Mouse (Mus musculus): Measurements from ENCODE around the gene Tmem132c. TPM values are rescaled to one million over a fixed set of nuclear protein-coding genes. Genes with fewer than 3 reads are reported as not detected.

The Tmem132c gene
- polyA plus RNA-seq, 1 experiment from 2014 or later, result not detected

DNA sequence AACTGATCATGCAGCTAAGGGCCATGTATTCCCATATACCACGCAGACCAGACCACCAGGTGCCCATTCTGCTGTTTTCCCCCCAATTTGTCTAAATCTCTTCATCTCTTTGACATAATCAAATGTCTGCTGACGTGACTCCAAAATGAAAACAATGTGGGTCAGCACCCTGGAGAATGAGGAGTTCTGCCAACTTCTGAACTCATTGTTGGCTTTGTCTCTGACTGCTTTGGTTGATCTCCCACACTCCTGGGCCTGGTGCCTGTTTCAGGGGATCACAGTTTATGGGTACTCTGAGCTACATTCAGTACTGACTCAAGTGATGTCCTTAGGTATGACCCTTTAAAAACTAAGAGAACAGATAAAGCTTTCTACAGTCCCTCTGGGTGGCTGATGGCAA, 137.7 kb downstream of the Tmem132c start:
- Histone ChIP-seq H3K36me3 (ENCODE audit: inconsistent target) (no peaks in the 10 kb centered on the region), H3K27ac (no peak overlapping the region), H3K4me3 (ENCODE audit: inconsistent target) (no peak overlapping the region), H3K79me2 (ENCODE audit: inconsistent target) (no peaks in the 10 kb centered on the region)
- 84% methylated on average over 2 of the region's 2 CpGs for WGBS (ENCODE audit: missing documents)

DNA sequence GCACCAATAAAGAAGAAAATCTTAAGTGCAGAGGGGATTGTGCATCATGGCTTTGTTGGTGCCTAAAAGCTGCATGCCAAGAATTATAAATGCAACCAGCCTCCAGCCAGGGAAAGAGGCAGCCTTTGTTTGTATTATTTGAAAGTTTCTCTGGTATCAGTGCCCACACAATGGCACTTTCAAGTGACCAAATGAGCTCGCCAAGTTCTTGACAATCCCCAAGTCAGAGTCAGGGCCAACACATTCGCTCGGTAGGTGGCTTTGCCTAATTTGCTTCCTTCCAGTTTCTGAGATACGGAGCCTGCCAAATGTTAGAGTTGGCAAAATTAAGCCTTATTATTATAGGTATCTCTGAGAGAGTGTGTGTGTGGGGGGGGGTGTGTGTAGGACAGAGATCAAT, 139.6 kb downstream of the Tmem132c start:
- WGBS (ENCODE audit: missing documents), result 90% methylated on average over 4 of the region's 4 CpGs
- no peaks in the 10 kb centered on the region for H3K79me2 ChIP-seq (ENCODE audit: inconsistent target)
- no peak overlapping the region for H3K4me3 ChIP-seq (ENCODE audit: inconsistent target)
- no peaks in the 10 kb centered on the region for H3K36me3 ChIP-seq (ENCODE audit: inconsistent target)
- no peak overlapping the region for H3K27ac ChIP-seq

DNA sequence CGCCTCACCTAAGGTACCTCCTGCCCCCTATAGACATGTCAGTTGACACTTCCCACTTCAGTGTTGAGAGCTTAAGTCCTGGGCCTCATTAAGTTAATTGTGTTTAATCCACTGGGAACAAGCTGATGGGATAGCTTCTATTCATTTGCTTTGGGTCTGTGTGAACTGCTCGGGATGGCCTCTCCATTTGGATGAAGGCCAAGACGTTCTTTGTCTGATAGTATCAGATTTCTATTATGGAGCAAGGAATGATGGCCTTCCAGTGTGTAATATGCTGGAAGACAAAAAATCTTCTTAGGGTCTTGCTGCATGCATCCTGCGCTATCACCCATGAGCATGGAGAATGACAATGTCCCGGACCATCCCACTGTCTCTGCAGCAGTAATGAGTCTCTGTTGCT, 141.0 kb downstream of the Tmem132c start:
- whole genome bisulfite sequencing (ENCODE audit: missing documents), result 92% methylated on average over 5 of the region's 5 CpGs

DNA sequence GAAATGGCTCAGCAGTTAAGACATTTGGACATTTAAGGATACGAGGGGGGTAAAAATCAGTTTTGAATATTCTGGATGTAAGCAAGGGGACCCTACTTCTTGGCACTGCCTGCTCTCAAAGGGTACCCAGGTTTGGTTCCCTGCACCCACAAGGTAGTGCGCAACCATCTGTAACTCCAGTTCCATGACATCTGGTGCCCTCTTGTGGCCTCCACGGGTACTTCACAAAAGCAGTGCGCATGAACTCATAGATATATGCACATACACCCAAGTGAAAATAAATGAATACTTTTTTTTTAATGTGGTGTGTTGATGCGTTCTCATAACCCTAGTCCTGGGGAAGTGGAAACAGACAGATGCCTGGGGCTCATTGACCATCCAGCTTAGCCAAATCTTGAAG, 149.6 kb downstream of the Tmem132c start:
- Histone ChIP-seq H3K79me2 (ENCODE audit: inconsistent target) (no peaks in the 10 kb centered on the region), H3K36me3 (ENCODE audit: inconsistent target) (no peaks in the 10 kb centered on the region), H3K4me3 (ENCODE audit: inconsistent target) (no peak overlapping the region), H3K27ac (no peak overlapping the region)
- 82% methylated on average over 5 of the region's 5 CpGs for WGBS (ENCODE audit: missing documents)

More for the DNA sequence above, 141.0 kb downstream of the Tmem132c start:
- Histone ChIP-seq H3K36me3 (ENCODE audit: inconsistent target) (no peaks in the 10 kb centered on the region), H3K4me3 (ENCODE audit: inconsistent target) (no peak overlapping the region), H3K79me2 (ENCODE audit: inconsistent target) (no peaks in the 10 kb centered on the region), H3K27ac (no peak overlapping the region)

DNA sequence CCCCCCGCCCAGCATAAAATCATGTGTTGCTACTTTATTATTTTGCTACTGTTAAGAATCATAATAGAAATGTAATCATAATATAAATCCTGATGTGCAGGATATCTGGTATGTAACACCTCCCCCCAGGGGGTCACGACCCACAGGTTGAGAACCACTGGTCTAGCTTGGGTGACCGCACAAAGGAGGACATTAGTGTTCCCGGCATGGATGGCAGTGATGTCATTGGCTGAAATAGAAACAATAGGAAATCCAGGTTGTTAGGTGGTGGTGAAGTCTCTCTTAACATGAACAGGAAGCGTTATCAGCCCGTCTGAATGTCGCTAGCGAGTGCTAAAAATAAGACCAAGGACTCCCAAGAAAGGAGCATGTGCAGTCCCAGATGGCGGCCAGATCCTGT, 155.3 kb downstream of the Tmem132c start:
- Histone ChIP-seq H3K79me2 (ENCODE audit: inconsistent target) (no peaks in the 10 kb centered on the region), H3K27ac (no peak overlapping the region)
- WGBS (ENCODE audit: missing documents), result 57% methylated on average over 9 of the region's 9 CpGs

DNA sequence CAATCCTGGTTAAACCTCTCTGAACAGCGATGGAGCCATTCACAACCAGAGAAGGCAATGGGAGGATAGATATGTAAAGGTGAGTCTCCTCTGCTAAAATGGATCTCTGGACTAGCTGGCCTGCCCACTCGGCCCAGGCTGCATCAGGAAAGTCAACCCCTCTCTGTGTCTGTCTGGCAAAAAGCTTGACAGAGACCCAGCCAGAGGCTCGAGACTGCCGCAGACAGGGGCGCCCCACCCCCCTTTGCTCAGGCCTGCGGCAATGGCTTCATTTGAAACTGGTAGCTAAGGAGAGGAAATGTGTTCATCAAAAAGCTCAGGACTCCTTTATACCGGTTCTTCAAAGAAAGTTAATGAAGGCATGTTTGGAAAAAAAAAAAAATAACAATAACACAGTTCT, 156.4 kb downstream of the Tmem132c start:
- Histone ChIP-seq H3K27ac (no peak overlapping the region), H3K36me3 (ENCODE audit: inconsistent target) (no peaks in the 10 kb centered on the region), H3K79me2 (ENCODE audit: inconsistent target) (no peaks in the 10 kb centered on the region), H3K4me3 (ENCODE audit: inconsistent target) (no peak overlapping the region)
- 55% methylated on average over 6 of the region's 7 CpGs for WGBS (ENCODE audit: missing documents)

More for the DNA sequence above, 155.3 kb downstream of the Tmem132c start:
- Histone ChIP-seq H3K4me3 (ENCODE audit: inconsistent target) (no peak overlapping the region), H3K36me3 (ENCODE audit: inconsistent target) (no peaks in the 10 kb centered on the region)

DNA sequence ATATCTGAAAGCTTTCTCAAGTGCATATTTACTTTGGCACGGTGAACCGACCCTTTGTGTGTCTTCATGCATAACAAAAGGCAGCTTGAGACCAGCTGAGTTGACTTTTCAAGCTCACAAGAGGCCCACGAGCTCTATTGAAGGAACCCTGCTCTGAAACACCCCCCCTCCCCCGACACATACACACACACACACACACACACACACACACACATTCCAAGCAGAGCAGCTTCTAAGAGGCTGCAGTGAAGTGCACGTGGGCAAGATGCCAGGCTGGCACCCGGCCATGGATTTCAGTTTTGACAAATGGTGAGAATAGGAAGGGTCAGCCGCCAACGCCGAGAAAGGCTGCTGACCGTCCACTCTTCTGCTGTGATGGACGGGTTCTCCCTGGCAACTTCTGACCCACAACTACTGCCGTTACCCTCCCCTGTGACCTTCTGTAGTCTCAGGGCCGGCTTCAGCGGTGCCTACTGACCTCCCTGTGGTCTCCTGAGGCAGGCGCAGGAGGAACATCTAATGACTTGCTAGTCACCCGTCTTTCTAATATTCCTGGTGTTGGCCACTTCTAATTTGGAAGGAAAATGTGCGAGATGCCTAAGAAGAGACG, 163.9 kb downstream of the Tmem132c start:
- Histone ChIP-seq H3K79me2 (ENCODE audit: inconsistent target) (no peaks in the 10 kb centered on the region), H3K4me3 (ENCODE audit: inconsistent target) (no peak overlapping the region), H3K27ac (no peak overlapping the region), H3K36me3 (ENCODE audit: inconsistent target) (no peaks in the 10 kb centered on the region)
- WGBS (ENCODE audit: missing documents), result 88% methylated on average over 17 of the region's 18 CpGs

DNA sequence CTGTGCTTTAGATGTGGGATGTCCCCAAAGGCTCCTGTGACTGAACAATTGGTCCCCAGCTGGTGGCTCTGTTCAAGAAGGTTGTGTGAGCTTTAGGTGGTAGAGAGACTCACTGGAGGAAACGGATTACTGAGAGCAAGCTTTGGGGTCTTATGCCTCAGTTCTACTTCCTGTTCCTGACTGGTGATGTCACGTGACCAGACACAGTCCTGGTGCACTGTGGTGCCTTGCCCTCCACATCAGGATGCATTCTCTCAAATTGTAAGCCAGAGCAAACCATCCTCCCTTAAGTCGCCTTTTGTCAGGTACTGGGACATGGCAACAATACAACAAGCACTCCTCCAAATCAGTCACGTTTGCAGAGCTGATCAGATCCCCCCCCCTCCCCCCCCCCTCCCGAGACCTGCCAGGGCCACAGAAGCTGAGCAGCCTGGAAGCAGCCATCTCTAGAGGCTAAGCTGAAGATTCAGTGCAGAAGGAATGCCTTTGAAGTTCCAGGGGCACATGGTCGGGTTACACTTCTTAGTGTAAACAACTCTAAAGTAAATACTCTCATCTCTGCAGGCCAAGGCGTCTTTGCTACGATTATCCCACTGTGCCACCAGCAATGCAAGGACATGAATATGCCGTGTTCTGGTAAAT, 164.5 kb downstream of the Tmem132c start:
- Histone ChIP-seq H3K79me2 (ENCODE audit: inconsistent target) (no peaks in the 10 kb centered on the region), H3K27ac (no peak overlapping the region), H3K36me3 (ENCODE audit: inconsistent target) (no peaks in the 10 kb centered on the region), H3K4me3 (ENCODE audit: inconsistent target) (no peak overlapping the region)
- WGBS (ENCODE audit: missing documents), result 35% methylated on average over 6 of the region's 9 CpGs

DNA sequence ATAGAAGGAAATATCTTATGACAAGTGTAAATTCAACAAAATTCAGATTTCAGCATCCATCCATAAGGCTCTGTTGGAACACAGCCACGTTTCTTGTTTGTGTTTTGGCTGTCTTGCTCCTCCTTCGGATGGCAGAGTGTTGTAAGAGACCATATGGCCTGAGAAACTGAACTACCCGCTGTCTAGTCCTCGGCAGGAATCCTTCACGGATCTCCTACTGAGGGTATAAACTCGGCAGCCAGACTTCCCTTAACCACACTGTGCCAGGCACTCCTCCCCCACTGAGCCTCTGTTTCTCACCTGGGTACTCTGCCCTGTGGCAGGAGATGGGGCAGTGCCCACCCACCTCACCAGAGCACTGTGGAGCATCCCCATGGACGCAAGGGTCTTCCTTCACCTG, 174.9 kb downstream of the Tmem132c start:
- 60% methylated on average over 7 of the region's 7 CpGs for WGBS (ENCODE audit: missing documents)
- Histone ChIP-seq H3K79me2 (ENCODE audit: inconsistent target) (no peaks in the 10 kb centered on the region), H3K27ac (no peak overlapping the region), H3K36me3 (ENCODE audit: inconsistent target) (no peaks in the 10 kb centered on the region), H3K4me3 (ENCODE audit: inconsistent target) (no peak overlapping the region)

DNA sequence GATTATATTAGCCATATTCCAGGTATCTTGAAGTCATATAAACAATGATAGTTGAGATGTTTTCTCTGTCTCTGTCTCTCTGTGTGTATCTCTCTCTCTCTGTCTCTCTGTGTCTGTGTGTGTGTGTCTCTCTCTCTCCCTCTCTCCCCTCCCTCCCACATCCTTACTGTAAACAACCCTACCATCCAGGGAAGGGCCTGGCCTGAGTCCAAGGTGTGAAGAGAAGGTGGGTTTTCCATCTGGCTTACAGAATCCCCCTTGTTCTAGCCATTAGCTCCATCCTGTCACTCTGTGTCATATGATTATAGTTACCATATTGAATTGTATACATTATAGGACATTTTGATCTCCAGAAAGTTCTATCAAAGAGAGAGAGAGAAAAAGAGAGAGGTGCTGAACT, 182.3 kb downstream of the Tmem132c start:
- Histone ChIP-seq H3K27ac (no peak overlapping the region), H3K79me2 (ENCODE audit: inconsistent target) (no peaks in the 10 kb centered on the region), H3K4me3 (ENCODE audit: inconsistent target) (no peak overlapping the region), H3K36me3 (ENCODE audit: inconsistent target) (no peaks in the 10 kb centered on the region)

DNA sequence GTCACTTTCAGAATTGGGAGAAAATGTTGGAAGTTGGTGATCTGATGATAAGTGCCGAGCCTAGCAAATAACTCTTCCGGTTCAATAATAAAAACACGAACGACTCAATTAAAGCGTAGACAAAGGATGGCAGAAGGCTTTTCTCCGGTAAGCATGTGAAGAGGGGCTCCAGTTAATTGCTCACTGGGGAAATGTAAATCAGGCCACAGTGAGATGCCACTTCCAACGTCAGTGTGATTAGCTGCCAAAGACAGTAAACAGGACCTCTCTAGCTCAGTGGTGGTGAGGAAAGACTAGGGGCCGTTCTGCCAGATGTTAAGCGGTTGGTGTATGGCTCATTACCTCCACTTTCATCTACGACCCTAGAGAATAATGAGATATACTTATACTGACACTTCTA, 187.5 kb downstream of the Tmem132c start:
- Histone ChIP-seq H3K27ac (no peak overlapping the region), H3K79me2 (ENCODE audit: inconsistent target) (no peaks in the 10 kb centered on the region), H3K36me3 (ENCODE audit: inconsistent target) (no peaks in the 10 kb centered on the region), H3K4me3 (ENCODE audit: inconsistent target) (no peak overlapping the region)
- 70% methylated on average over 10 of the region's 10 CpGs for WGBS (ENCODE audit: missing documents)

DNA sequence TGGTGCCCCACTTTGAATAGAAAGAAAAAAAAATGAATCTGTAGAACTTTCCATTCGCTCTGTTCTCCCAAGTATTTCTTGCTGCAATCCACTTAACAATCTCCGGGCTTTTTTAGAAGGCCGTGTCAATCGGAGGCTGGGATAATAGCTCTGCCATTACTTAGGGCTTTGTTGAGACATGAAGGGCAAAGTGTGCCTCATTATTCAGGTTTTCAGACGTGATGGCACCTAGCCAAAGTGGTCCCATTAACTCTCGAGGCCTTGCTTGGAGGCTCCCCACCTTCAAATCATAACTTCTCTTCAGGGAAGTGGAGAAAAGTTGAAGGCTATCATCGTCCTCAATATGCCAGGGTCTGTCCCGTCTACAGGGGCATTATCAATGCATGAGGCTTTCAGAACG, 190.0 kb downstream of the Tmem132c start:
- H3K36me3 ChIP-seq (ENCODE audit: inconsistent target), result no peaks in the 10 kb centered on the region
- no peak overlapping the region for H3K27ac ChIP-seq
- H3K4me3 ChIP-seq (ENCODE audit: inconsistent target), result no peak overlapping the region
- WGBS (ENCODE audit: missing documents), result 87% methylated on average over 9 of the region's 9 CpGs
- H3K79me2 ChIP-seq (ENCODE audit: inconsistent target), result no peaks in the 10 kb centered on the region

DNA sequence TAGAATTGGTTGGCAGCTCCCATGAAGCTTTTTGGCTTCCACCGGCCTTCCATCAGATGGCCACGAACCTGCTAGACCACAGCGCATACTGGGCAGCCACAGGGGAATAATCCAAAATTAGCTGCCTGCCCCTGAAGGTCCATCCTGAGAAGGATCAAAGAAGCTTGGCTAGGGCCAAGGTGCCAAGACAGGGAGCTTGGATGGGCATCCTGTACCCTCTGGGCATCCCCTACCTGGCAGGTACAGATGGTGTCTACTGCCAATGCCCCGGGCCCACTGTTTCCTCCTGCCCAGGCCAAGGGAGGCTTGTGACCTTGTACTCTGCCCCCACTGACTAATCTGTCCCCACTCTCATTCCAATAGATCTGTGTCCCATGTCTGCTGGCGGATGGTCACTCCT, 195.2 kb downstream of the Tmem132c start:
- H3K79me2 ChIP-seq (ENCODE audit: inconsistent target), result no peaks in the 10 kb centered on the region
- no peak overlapping the region for H3K27ac ChIP-seq
- WGBS (ENCODE audit: missing documents), result 97% methylated on average over 5 of the region's 5 CpGs
- no peak overlapping the region for H3K4me3 ChIP-seq (ENCODE audit: inconsistent target)
- H3K36me3 ChIP-seq (ENCODE audit: inconsistent target), result no peaks in the 10 kb centered on the region

DNA sequence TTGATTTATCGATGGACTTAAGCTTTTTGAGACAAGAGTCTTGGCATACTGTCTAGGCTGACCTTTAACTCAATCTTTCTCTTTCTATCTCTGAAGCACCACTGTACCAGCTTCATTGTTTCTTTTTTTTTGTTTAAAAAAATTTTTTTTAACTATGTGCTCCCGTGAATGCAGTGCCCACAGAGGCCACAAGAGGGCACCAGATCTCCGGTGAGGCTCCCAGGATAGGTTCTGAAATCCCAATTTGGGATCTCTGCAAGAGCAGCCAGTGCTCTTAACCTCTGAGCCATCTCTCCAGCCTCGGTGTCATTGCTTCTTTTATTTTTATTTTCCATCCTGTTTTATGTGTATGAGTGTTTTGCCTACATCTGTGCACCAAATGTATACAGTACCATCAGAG, 197.0 kb downstream of the Tmem132c start:
- no peaks in the 10 kb centered on the region for H3K36me3 ChIP-seq (ENCODE audit: inconsistent target)
- H3K4me3 ChIP-seq (ENCODE audit: inconsistent target), result no peak overlapping the region
- no peak overlapping the region for H3K27ac ChIP-seq
- 95% methylated on average over 4 of the region's 4 CpGs for WGBS (ENCODE audit: missing documents)
- H3K79me2 ChIP-seq (ENCODE audit: inconsistent target), result no peaks in the 10 kb centered on the region

DNA sequence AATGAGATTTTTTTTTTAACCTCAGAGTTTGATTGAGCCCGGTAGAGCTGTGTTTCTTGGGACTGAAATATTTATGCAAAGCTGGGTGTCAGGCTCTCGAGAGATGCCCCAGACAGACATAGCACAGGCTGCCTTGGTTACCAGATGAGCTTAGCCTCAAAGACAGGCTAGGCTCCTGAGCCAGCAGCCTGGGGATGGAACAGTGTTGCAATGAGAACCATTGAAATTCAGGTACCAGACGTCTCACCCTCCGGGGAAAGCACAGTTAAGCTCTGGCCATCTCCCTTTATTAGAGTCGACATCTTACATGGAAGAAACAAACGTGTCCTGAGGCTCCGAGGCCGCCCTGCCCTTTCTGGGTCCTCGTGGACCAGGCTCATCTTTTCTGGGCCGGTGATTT, 200.4 kb downstream of the Tmem132c start:
- Histone ChIP-seq H3K4me3 (ENCODE audit: inconsistent target) (no peak overlapping the region), H3K27ac (no peak overlapping the region), H3K36me3 (ENCODE audit: inconsistent target) (no peaks in the 10 kb centered on the region), H3K79me2 (ENCODE audit: inconsistent target) (no peaks in the 10 kb centered on the region)
- 78% methylated on average over 10 of the region's 10 CpGs for WGBS (ENCODE audit: missing documents)

DNA sequence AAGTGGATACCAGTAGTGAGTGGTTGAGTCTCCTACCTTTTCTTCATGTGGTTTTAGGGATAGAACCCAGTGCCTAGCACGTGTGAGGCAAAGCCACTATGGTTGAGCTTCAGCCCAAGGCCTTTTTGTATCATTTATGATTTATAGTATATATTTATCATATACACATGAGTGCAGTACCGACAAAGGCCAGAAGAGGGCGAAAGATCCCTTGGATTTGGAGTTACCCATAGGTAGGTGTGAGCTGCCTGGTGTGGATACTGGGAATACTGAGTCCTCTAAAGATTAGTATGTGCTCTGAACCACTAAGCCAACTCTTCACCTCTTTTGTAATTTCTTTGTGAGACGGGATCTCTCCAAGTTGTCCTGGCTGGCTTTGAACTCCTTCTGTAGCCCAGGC, 212.0 kb downstream of the Tmem132c start:
- 25% methylated on average over 4 of the region's 4 CpGs for WGBS (ENCODE audit: missing documents)
- H3K36me3 ChIP-seq (ENCODE audit: inconsistent target), result no peaks in the 10 kb centered on the region
- H3K27ac ChIP-seq, result no peak overlapping the region
- no peaks in the 10 kb centered on the region for H3K79me2 ChIP-seq (ENCODE audit: inconsistent target)
- H3K4me3 ChIP-seq (ENCODE audit: inconsistent target), result no peak overlapping the region
